Mouse (Mus musculus): ENCODE measurements around the gene Galr3.
"Not testable (repeated sequence)": the region's sequence is repeated elsewhere in the genome, so short reads cannot be mapped to it uniquely, and the experiment has no call there.

Galr3 gene

GRCm38 (mm10) chr15:79026511-79027290 is 15.0 kb upstream of the Galr3 start:
- DNase-seq (ENCODE audit: low spot score), result no peak

GRCm38 (mm10) chr15:79027291-79028205 is 14.1 kb upstream of the Galr3 start:
- no peak for DNase-seq (ENCODE audit: low spot score)

- DNase-seq (ENCODE audit: low spot score), result peak; percentile 94
Observed at GRCm38 (mm10) chr15:79028237-79028738, 13.4 kb upstream of the Galr3 start, which contains the start of gene H1f0. H1f0 (plus strand) TSS chr15:79028450.

GRCm38 (mm10) chr15:79028823-79029484 is 12.7 kb upstream of the Galr3 start:
- no peak for DNase-seq (ENCODE audit: low spot score)

GRCm38 (mm10) chr15:79029519-79030241 is 12.0 kb upstream of the Galr3 start:
- peak; percentile 54 for DNase-seq (ENCODE audit: low spot score)

GRCm38 (mm10) chr15:79030551-79031435 is 10.9 kb upstream of the Galr3 start:
- peak; percentile 97 for DNase-seq (ENCODE audit: low spot score)

- DNase-seq (ENCODE audit: low spot score), result not testable (repeated sequence)
Observed at GRCm38 (mm10) chr15:79031908-79032307, 9.8 kb upstream of the Galr3 start.

- peak; percentile 88 for DNase-seq (ENCODE audit: low spot score)
Observed at GRCm38 (mm10) chr15:79037913-79038328, 3.8 kb upstream of the Galr3 start.

GRCm38 (mm10) chr15:79038331-79038730 is 3.4 kb upstream of the Galr3 start:
- no peak for DNase-seq (ENCODE audit: low spot score)

GRCm38 (mm10) chr15:79038853-79039252 is 2.8 kb upstream of the Galr3 start:
- DNase-seq (ENCODE audit: low spot score), result peak; percentile 84

- DNase-seq (ENCODE audit: low spot score), result peak; percentile 55
Observed at GRCm38 (mm10) chr15:79040501-79041416, 926 bp upstream of the Galr3 start.

GRCm38 (mm10) chr15:79042721-79043491 is 1.2 kb downstream of the Galr3 start:
- peak; percentile 61 for DNase-seq (ENCODE audit: low spot score)

GRCm38 (mm10) chr15:79044837-79045236 is 3.2 kb downstream of the Galr3 start:
- peak; percentile 61 for DNase-seq (ENCODE audit: low spot score)

- DNase-seq (ENCODE audit: low spot score), result no peak
Observed at GRCm38 (mm10) chr15:79048186-79048585, 6.5 kb downstream of the Galr3 start.

GRCm38 (mm10) chr15:79050160-79050845 is 8.6 kb downstream of the Galr3 start:
- DNase-seq (ENCODE audit: low spot score), result no peak

GRCm38 (mm10) chr15:79050964-79051363 is 9.3 kb downstream of the Galr3 start:
- DNase-seq (ENCODE audit: low spot score), result no peak

GRCm38 (mm10) chr15:79051461-79052360 is 10.0 kb downstream of the Galr3 start:
- no peak for DNase-seq (ENCODE audit: low spot score)

All from embryo, embryonic 10 days (tissue).